Mouse (Mus musculus) neural tube, embryonic 11.5 days (tissue): ENCODE results near the gene Trappc2l. TPM values are rescaled to one million over a fixed set of nuclear protein-coding genes. Genes with fewer than 3 reads are reported as not detected.

Source experiments
- ATAC-seq: fragments of 200-750 bp; cut with Nextera tagmentation; 2 replicates; pipeline ENCODE4 v1.8.0; 2017; ENCODE audit warnings: moderate number of reproducible peaks, mild to moderate bottlenecking, moderate TSS enrichment, moderate library complexity; ENCODE audit not compliant: insufficient read depth, low FRiP score, low TSS enrichment
- DNase-seq: peaks from one replicate; pipeline ENCODE4 v3.0.0-alpha.2; 2015; ENCODE audit warnings: low spot score
- H3K27ac ChIP-seq: fragments of 300-500 bp; sonication (generic); 2 replicates; pipeline ENCODE4 v1.5.1; 2014; ENCODE audit warnings: low read depth, mild to moderate bottlenecking, low read length
- H3K27me3 ChIP-seq: fragments of 300-500 bp; sonication (generic); 2 replicates; pipeline ENCODE4 v1.6.1; 2014; ENCODE audit warnings: mild to moderate bottlenecking, low read length, mixed read lengths; ENCODE audit not compliant: control insufficient read depth, insufficient read depth
- H3K36me3 ChIP-seq: fragments of 300-500 bp; sonication (generic); 2 replicates; pipeline ENCODE4 v1.6.1; 2014; ENCODE audit warnings: mild to moderate bottlenecking, low read length, moderate library complexity, mixed read lengths; ENCODE audit not compliant: control insufficient read depth, insufficient read depth
- H3K4me1 ChIP-seq: fragments of 300-500 bp; sonication (generic); 2 replicates; pipeline ENCODE4 v1.6.1; 2014; ENCODE audit warnings: low read length, mixed read lengths; ENCODE audit not compliant: control insufficient read depth, insufficient read depth
- H3K4me2 ChIP-seq: fragments of 300-500 bp; sonication (generic); 2 replicates; pipeline ENCODE4 v1.6.1; 2014; ENCODE audit warnings: low read depth, mild to moderate bottlenecking, moderate library complexity
- H3K4me3 ChIP-seq: fragments of 300-500 bp; sonication (generic); 2 replicates; pipeline ENCODE4 v1.5.1; 2014; ENCODE audit warnings: low read depth, low read length
- H3K9ac ChIP-seq: fragments of 300-500 bp; sonication (generic); 2 replicates; pipeline ENCODE4 v1.6.1; 2014; ENCODE audit warnings: mild to moderate bottlenecking, low read length
- H3K9me3 ChIP-seq: fragments of 300-500 bp; sonication (generic); 2 replicates; pipeline ENCODE4 v1.6.1; 2016; ENCODE audit warnings: low read length; ENCODE audit not compliant: control insufficient read depth
- whole genome bisulfite sequencing: fragments of 180-500 bp; shearing (Covaris S2); extraction: QIAGEN DNeasy Blood & Tissue Kit; methylation state at CpG from one replicate; pipeline ENCODE4 v1.1.7; 2014; 5-methylcytosine and 5-hydroxymethylcytosine counted together
- polyA plus RNA-seq: library from polyadenylated mRNA; unstranded; fragments of >200 nt; fragmentation: Nextera tagmentation; extraction: Ambion mirVana; gene quantifications from 2 replicates; pipeline ENCODE4 v1.2.1, GENCODE M21; 2014

Trappc2l gene
- 55.6 and 59.7 TPM in 2 replicates for polyA plus RNA-seq

- peak within 1 kb of the TSS; percentile 72 for H3K9ac ChIP-seq
- peak; percentile 98 for DNase-seq
- peak; percentile 97 for ATAC-seq
Measured at GRCm38 (mm10) chr8:122611295-122612133, at the start of gene Trappc2l, which contains the start of gene Galns. Gene Trappc2l, plus strand, starts transcription at chr8:122611640. Gene Galns, minus strand, starts transcription at chr8:122611463.

GRCm38 (mm10) chr8:122564363-122565352, 46.8 kb upstream of the Trappc2l start:
- no peak for DNase-seq

More at GRCm38 (mm10) chr8:122611295-122612133, at the start of gene Trappc2l, which contains the start of gene Galns:
- Histone ChIP-seq H3K36me3 (no peaks in the 10 kb centered on the region), H3K4me1 (peaks cover 8% of the 10 kb centered on the region), H3K4me2 (peak within 1 kb of the TSS; percentile 90), H3K9me3 (no peaks in the 10 kb centered on the region), H3K4me3 (peak within 1 kb of the TSS; percentile 47), H3K27me3 (no peaks in the 10 kb centered on the region), H3K27ac (peak within 1 kb of the TSS; percentile 74)
- whole genome bisulfite sequencing = under 1% methylated on average over 47 of the region's 57 CpGs

GRCm38 (mm10) chr8:122566766-122567165, 44.7 kb upstream of the Trappc2l start:
- H3K9me3 ChIP-seq = no peaks in the 10 kb centered on the region
- H3K9ac ChIP-seq = peak overlapping the region; percentile 85
- peak overlapping the region; percentile 90 for H3K27ac ChIP-seq
- WGBS = 60% methylated on average over 6 of the region's 6 CpGs
- ATAC-seq (peak; percentile 4; the same call in 1 of the 2 replicates), DNase-seq (no peak)
- H3K4me1 ChIP-seq = peaks cover 20% of the 10 kb centered on the region
- no peaks in the 10 kb centered on the region for H3K27me3 ChIP-seq
- peak overlapping the region; percentile 94 for H3K4me3 ChIP-seq
- H3K4me2 ChIP-seq = peak overlapping the region; percentile 88
- peaks cover 15% of the 10 kb centered on the region for H3K36me3 ChIP-seq

More at GRCm38 (mm10) chr8:122564363-122565352, 46.8 kb upstream of the Trappc2l start:
- no peak overlapping the region for H3K4me3 ChIP-seq
- no peak for ATAC-seq
- H3K9me3 ChIP-seq = no peaks in the 10 kb centered on the region
- H3K27ac ChIP-seq = no peak overlapping the region
- peaks cover 19% of the 10 kb centered on the region for H3K4me1 ChIP-seq
- peaks cover 2% of the 10 kb centered on the region; the same call in 1 of the 2 replicates for H3K36me3 ChIP-seq
- no peak overlapping the region for H3K4me2 ChIP-seq
- 87% methylated on average over 25 of the region's 25 CpGs for WGBS
- H3K27me3 ChIP-seq = no peaks in the 10 kb centered on the region
- H3K9ac ChIP-seq = no peak overlapping the region

- H3K9me3 ChIP-seq = no peaks in the 10 kb centered on the region
- peak; percentile 89 for ATAC-seq
Measured at GRCm38 (mm10) chr8:122567361-122568108, 43.9 kb upstream of the Trappc2l start, which contains the start of gene Cdt1. Gene Cdt1, plus strand, starts transcription at chr8:122568015.

GRCm38 (mm10) chr8:122568109-122568504, 43.3 kb upstream of the Trappc2l start:
- no peaks in the 10 kb centered on the region for H3K9me3 ChIP-seq
- peak overlapping the region; percentile 76; the same call in 1 of the 2 replicates for H3K27ac ChIP-seq
- no peaks in the 10 kb centered on the region for H3K27me3 ChIP-seq
- no peak for DNase-seq
- H3K9ac ChIP-seq = peak overlapping the region; percentile 85
- H3K36me3 ChIP-seq = peaks cover 23% of the 10 kb centered on the region
- peaks cover 20% of the 10 kb centered on the region for H3K4me1 ChIP-seq
- H3K4me2 ChIP-seq = peak overlapping the region; percentile 88
- WGBS = 0% methylated on average over 34 of the region's 34 CpGs
- H3K4me3 ChIP-seq = peak overlapping the region; percentile 94
- ATAC-seq = peak; percentile 51

More at GRCm38 (mm10) chr8:122567361-122568108, 43.9 kb upstream of the Trappc2l start, which contains the start of gene Cdt1:
- Histone ChIP-seq H3K27ac (peak within 1 kb of the TSS; percentile 90), H3K4me1 (peaks cover 20% of the 10 kb centered on the region), H3K27me3 (no peaks in the 10 kb centered on the region), H3K4me2 (peak within 1 kb of the TSS; percentile 88), H3K4me3 (peak within 1 kb of the TSS; percentile 94), H3K9ac (peak within 1 kb of the TSS; percentile 85), H3K36me3 (peaks cover 21% of the 10 kb centered on the region)
- peak; percentile 98 for DNase-seq
- WGBS = under 1% methylated on average over 62 of the region's 62 CpGs

- Histone ChIP-seq H3K4me2 (peak overlapping the region; percentile 88), H3K27ac (no peak overlapping the region), H3K4me1 (peaks cover 20% of the 10 kb centered on the region), H3K27me3 (no peaks in the 10 kb centered on the region), H3K9me3 (no peaks in the 10 kb centered on the region), H3K4me3 (peak overlapping the region; percentile 94), H3K9ac (peak overlapping the region; percentile 85), H3K36me3 (peaks cover 23% of the 10 kb centered on the region)
- WGBS = 10% methylated on average over 10 of the region's 10 CpGs
- DNase-seq = no peak
- ATAC-seq = no peak
Measured at GRCm38 (mm10) chr8:122568881-122569309, 42.5 kb upstream of the Trappc2l start.

GRCm38 (mm10) chr8:122569329-122569728, 42.1 kb upstream of the Trappc2l start:
- Histone ChIP-seq H3K4me3 (peak overlapping the region; percentile 94), H3K9ac (peak overlapping the region; percentile 85), H3K36me3 (peaks cover 23% of the 10 kb centered on the region), H3K4me2 (peak overlapping the region; percentile 88), H3K27ac (no peak overlapping the region), H3K9me3 (no peaks in the 10 kb centered on the region), H3K27me3 (no peaks in the 10 kb centered on the region), H3K4me1 (peaks cover 20% of the 10 kb centered on the region)
- WGBS = 69% methylated on average over 9 of the region's 9 CpGs
- ATAC-seq (no peak), DNase-seq (no peak)
